Comparison of ENCODE assay signal across 9 mouse cellular contexts in genomic region chr13:51345839-51346550, GRCm38 (mm10).
DNase-seq lines count a peak whose midpoint lies in the region; ATAC-seq and TF ChIP-seq lines count a peak whose summit lies in the region.
"Had no signal": no experiment of that assay in that cellular context is flagged by ENCODE, and none has a peak within 500 bp of the region (broad histone marks: within the 10 kb centered on the region; RNA-seq: fewer than 3 reads in every experiment).

No protein-coding gene starts in this region.

- peak overlapping the region; percentile 58 for H3K27ac ChIP-seq in lung, embryonic 15.5 days
- H3K27ac ChIP-seq in limb, embryonic 13.5 days = peak overlapping the region; percentile 53; the same call in 1 of the 2 replicates
- no peak overlapping the region for H3K27ac ChIP-seq in thymus, adult 2 months (ENCODE audit: control insufficient read depth, insufficient read depth, low read length)
- H3K27ac ChIP-seq: heart, embryonic 15.5 days had no signal

- H3K27me3 ChIP-seq in lung, embryonic 15.5 days = no peaks in the 10 kb centered on the region
- no peaks in the 10 kb centered on the region for H3K27me3 ChIP-seq in limb, embryonic 13.5 days
- H3K27me3 ChIP-seq in thymus, adult 2 months (ENCODE audit: control insufficient read depth, insufficient read depth, low read length) = no peaks in the 10 kb centered on the region
- H3K27me3 ChIP-seq: heart, embryonic 15.5 days had no signal

- H3K4me1 ChIP-seq in lung, embryonic 15.5 days = peaks cover 35% of the 10 kb centered on the region
- H3K4me1 ChIP-seq in limb, embryonic 13.5 days = peaks cover 29% of the 10 kb centered on the region
- H3K4me1 ChIP-seq in thymus, adult 2 months (replicated peaks; ENCODE audit: control insufficient read depth, insufficient read depth, low read length) = no peaks in the 10 kb centered on the region
- H3K4me1 ChIP-seq: heart, embryonic 15.5 days had no signal

- H3K36me3 ChIP-seq in lung, embryonic 15.5 days = no peaks in the 10 kb centered on the region
- H3K36me3 ChIP-seq in limb, embryonic 13.5 days = no peaks in the 10 kb centered on the region
- H3K36me3 ChIP-seq in thymus, adult 2 months (ENCODE audit: control insufficient read depth, insufficient read depth, low read length) = no peaks in the 10 kb centered on the region
- H3K36me3 ChIP-seq: heart, embryonic 15.5 days had no signal

- H3K9me3 ChIP-seq in lung, embryonic 15.5 days = no peaks in the 10 kb centered on the region
- H3K9me3 ChIP-seq in limb, embryonic 13.5 days = no peaks in the 10 kb centered on the region
- H3K9me3 ChIP-seq: heart, embryonic 15.5 days had no signal

- 21% methylated on average over 8 of the region's 8 CpGs for WGBS in lung, embryonic 15.5 days
- 36% methylated on average over 8 of the region's 8 CpGs for WGBS in limb, embryonic 13.5 days
- whole genome bisulfite sequencing in thymus, adult 2 months = 85% methylated on average over 8 of the region's 8 CpGs

- H3K4me2 ChIP-seq in lung, embryonic 15.5 days = no peak overlapping the region
- no peak overlapping the region for H3K4me2 ChIP-seq in limb, embryonic 13.5 days (replicated peaks)
- H3K4me2 ChIP-seq: heart, embryonic 15.5 days had no signal

- DNase-seq in lung, postnatal 14 days = no peak
- peak; percentile 25 for DNase-seq in gastrocnemius, postnatal 14 days
- peak; percentile 16 for DNase-seq in retina, postnatal 7 days (ENCODE audit: low read depth, low spot score)
- DNase-seq in left cerebral cortex, adult 11 months (ENCODE audit: low spot score) = no peak
- DNase-seq in thymus, adult 2 months = no peak
- no peak for DNase-seq in spleen, adult 18-20 months

- ATAC-seq in lung, embryonic 15.5 days (ENCODE audit: borderline replicate concordance, extremely low read depth, low FRiP score, low TSS enrichment) = 0 out of 2 replicates have a peak, but pooled peaks have one; percentile 11
- 0 out of 2 replicates have a peak, but pooled peaks have one; percentile 32 for ATAC-seq in limb, embryonic 13.5 days (ENCODE audit: low FRiP score, low read depth)

- no peak overlapping the region for H3K9ac ChIP-seq in lung, embryonic 15.5 days
- no peak overlapping the region for H3K9ac ChIP-seq in limb, embryonic 13.5 days
- H3K9ac ChIP-seq: heart, embryonic 15.5 days had no signal

- intact Hi-C loops in gastrocnemius, postnatal 14 days (cut with DNase I; ENCODE audit: low total_unique reads) = no loop called here

- no peak overlapping the region for H3K4me3 ChIP-seq in lung, embryonic 15.5 days
- H3K4me3 ChIP-seq in limb, embryonic 13.5 days = no peak overlapping the region
- H3K4me3 ChIP-seq in thymus, adult 2 months (ENCODE audit: control insufficient read depth, insufficient read depth, low read length) = no peak overlapping the region
- H3K4me3 ChIP-seq: heart, embryonic 15.5 days had no signal

- no peak for TF ChIP-seq CTCF in thymus, adult 2 months (IDR thresholded peaks at IDR 0.05; ENCODE audit: borderline replicate concordance, control insufficient read depth, extremely low read depth, insufficient read depth, low read length, poor library complexity)

- no peak for TF ChIP-seq POLR2A in thymus, adult 2 months (IDR thresholded peaks at IDR 0.05; ENCODE audit: control insufficient read depth, extremely low read depth, insufficient read depth, low read length, poor library complexity)

Comparison
In these comparisons a context has a peak if more than half of its experiments do, and no peak if none do; other contexts are left out.
1. DNase-seq: peak in gastrocnemius, postnatal 14 days (single experiment) and retina, postnatal 7 days (single experiment); none in lung, postnatal 14 days (single experiment), left cerebral cortex, adult 11 months (single experiment), thymus, adult 2 months (single experiment) and spleen, adult 18-20 months (0 of 2).